ENCODE assay signal across 8 mouse cellular contexts in the genomic region with DNA sequence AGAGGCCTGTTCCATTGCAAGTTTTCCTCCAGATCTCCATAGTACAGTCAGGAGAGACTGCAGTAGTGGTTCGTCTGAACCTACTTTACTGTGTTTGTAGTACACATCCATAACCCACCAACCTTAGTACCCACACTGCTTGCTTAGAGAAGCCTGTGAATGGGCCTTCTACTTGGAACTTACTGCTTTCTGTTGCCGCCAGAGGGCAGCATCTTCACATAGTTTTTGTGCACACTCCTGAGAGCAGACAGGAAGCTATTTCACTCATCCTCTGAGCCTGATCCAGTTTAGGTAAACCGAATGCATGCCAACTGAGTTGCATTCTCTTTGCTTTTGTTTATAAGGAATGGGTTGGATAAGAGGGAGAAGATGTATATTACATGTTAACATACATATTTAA.
DNase-seq lines count a peak whose midpoint lies in the region; TF ChIP-seq lines count a peak whose summit lies in the region.

No protein-coding gene starts in this region.

- TF ChIP-seq CTCF in lung, adult 2 months (IDR thresholded peaks at IDR 0.05; ENCODE audit: insufficient read depth, low read length): peak; percentile 43; the same call in 1 of the 2 replicates

- no peak overlapping the region for H3K4me3 ChIP-seq in lung, adult 2 months (replicated peaks; ENCODE audit: extremely low read depth, low read depth, low read length)

- DNase-seq in CD4-positive helper T cell, adult 2 months (ENCODE audit: low read depth, low spot score): peak; percentile 81
- peak; percentile 90 for DNase-seq in adipocyte (ENCODE audit: low spot score)
- DNase-seq in embryo, embryonic 10 days (ENCODE audit: low spot score): peak; percentile 87
- peak; percentile 45 to 66 for DNase-seq in gastrocnemius, postnatal 4 days (ENCODE audit: low spot score in 2 of 2)
- peak; percentile 80 to 92 for DNase-seq in kidney, postnatal 36 days
- peak; percentile 77 for DNase-seq in lung, adult 2 months
- DNase-seq in ovary, postnatal 10 days (ENCODE audit: low spot score): peak; percentile 30
- peak; percentile 72 to 76 for DNase-seq in thymus, postnatal 36 days

- WGBS in lung, adult 2 months: 3% methylated on average over 3 of the region's 3 CpGs

- TF ChIP-seq POLR2A in lung, adult 2 months (IDR thresholded peaks at IDR 0.05; ENCODE audit: borderline replicate concordance, extremely low read depth, low read depth, low read length): no peak

- no peaks in the 10 kb centered on the region for H3K4me1 ChIP-seq in lung, adult 2 months (ENCODE audit: control insufficient read depth, insufficient read depth, low read length)

Comparison
In these comparisons a context has a peak if more than half of its experiments do, and no peak if none do; other contexts are left out.
1. DNase-seq: peak in every context shown above with its lines; median percentile 90 in adipocyte; 87 in embryo, embryonic 10 days; 86 in kidney, postnatal 36 days; 81 in CD4-positive helper T cell, adult 2 months; 77 in lung, adult 2 months; 74 in thymus, postnatal 36 days; 56 in gastrocnemius, postnatal 4 days; 30 in ovary, postnatal 10 days.